Mouse (Mus musculus): ENCODE data around the gene Coro1c. TPM values are rescaled to one million over a fixed set of nuclear protein-coding genes. Genes with fewer than 3 reads are reported as not detected.
"Not testable (repeated sequence)": the region's sequence is repeated elsewhere in the genome, so short reads cannot be mapped to it uniquely, and the experiment has no call there.

Coro1c gene
- total and polyA plus RNA-seq, 2 experiments from 2014 or later, result 149 to 151 TPM

GRCm38 (mm10) chr5:113815041-113815389 lies 93.5 kb downstream of the Coro1c start:
- Histone ChIP-seq H3K4me1 (ENCODE audit: insufficient read depth, low read length) (no peaks in the 10 kb centered on the region), H3K9me3 (ENCODE audit: low read length) (0 out of 2 replicates have a peak, but pooled peaks cover 3% of the 10 kb centered on the region), H3K4me3 (ENCODE audit: low read length) (no peak overlapping the region), H3K4me2 (ENCODE audit: low read depth, low read length) (no peak overlapping the region), H3K36me3 (ENCODE audit: insufficient read depth, low read length) (no peaks in the 10 kb centered on the region), H3K27me3 (ENCODE audit: insufficient read depth, low read length) (no peaks in the 10 kb centered on the region), H3K27ac (no peak overlapping the region), H3K9ac (replicated peaks; ENCODE audit: low read length) (no peak overlapping the region)
- DNase-seq (ENCODE audit: low spot score) (no peak), ATAC-seq (no peak)
- TF ChIP-seq CTCF (IDR thresholded peaks at IDR 0.05; ENCODE audit: low read depth), result no peak
- 50% methylated on average over 11 of the region's 11 CpGs for WGBS

GRCm38 (mm10) chr5:113814111-113815040 lies 94.2 kb downstream of the Coro1c start:
- Histone ChIP-seq H3K36me3 (ENCODE audit: insufficient read depth, low read length) (no peaks in the 10 kb centered on the region), H3K4me2 (ENCODE audit: low read depth, low read length) (no peak overlapping the region), H3K4me3 (ENCODE audit: low read length) (no peak overlapping the region), H3K9me3 (ENCODE audit: low read length) (0 out of 2 replicates have a peak, but pooled peaks cover 3% of the 10 kb centered on the region), H3K9ac (replicated peaks; ENCODE audit: low read length) (no peak overlapping the region), H3K4me1 (ENCODE audit: insufficient read depth, low read length) (no peaks in the 10 kb centered on the region), H3K27me3 (ENCODE audit: insufficient read depth, low read length) (no peaks in the 10 kb centered on the region), H3K27ac (no peak overlapping the region)
- 33% methylated on average over 27 of the region's 27 CpGs for WGBS
- DNase-seq (ENCODE audit: low spot score), result no peak
- no peak for ATAC-seq
- TF ChIP-seq CTCF (IDR thresholded peaks at IDR 0.05; ENCODE audit: low read depth), result no peak

- Histone ChIP-seq H3K36me3 (ENCODE audit: insufficient read depth, low read length) (no peaks in the 10 kb centered on the region), H3K9ac (replicated peaks; ENCODE audit: low read length) (no peak overlapping the region), H3K4me3 (ENCODE audit: low read length) (no peak overlapping the region), H3K27me3 (ENCODE audit: insufficient read depth, low read length) (no peaks in the 10 kb centered on the region), H3K9me3 (ENCODE audit: low read length) (0 out of 2 replicates have a peak, but pooled peaks cover 3% of the 10 kb centered on the region), H3K4me2 (ENCODE audit: low read depth, low read length) (no peak overlapping the region), H3K27ac (no peak overlapping the region), H3K4me1 (ENCODE audit: insufficient read depth, low read length) (no peaks in the 10 kb centered on the region)
- 25% methylated on average over 9 of the region's 9 CpGs for WGBS
- DNase-seq (ENCODE audit: low spot score), result no peak
- no peak; the same call in 1 of the 2 replicates for TF ChIP-seq CTCF (IDR thresholded peaks at IDR 0.05; ENCODE audit: low read depth)
- ATAC-seq, result no peak
Measured at GRCm38 (mm10) chr5:113813608-113814007, 95.0 kb downstream of the Coro1c start.

GRCm38 (mm10) chr5:113812638-113813037 lies 95.9 kb downstream of the Coro1c start:
- TF ChIP-seq CTCF (IDR thresholded peaks at IDR 0.05; ENCODE audit: low read depth), result no peak
- H3K4me1 ChIP-seq (ENCODE audit: insufficient read depth, low read length), result no peaks in the 10 kb centered on the region
- ATAC-seq, result no peak
- H3K9me3 ChIP-seq (ENCODE audit: low read length), result 0 out of 2 replicates have a peak, but pooled peaks cover 3% of the 10 kb centered on the region
- no peak overlapping the region for H3K4me3 ChIP-seq (ENCODE audit: low read length)
- H3K27ac ChIP-seq, result no peak overlapping the region
- H3K36me3 ChIP-seq (ENCODE audit: insufficient read depth, low read length), result no peaks in the 10 kb centered on the region
- H3K4me2 ChIP-seq (ENCODE audit: low read depth, low read length), result no peak overlapping the region
- WGBS, result 92% methylated on average over 2 of the region's 2 CpGs
- DNase-seq (ENCODE audit: low spot score), result no peak
- no peaks in the 10 kb centered on the region for H3K27me3 ChIP-seq (ENCODE audit: insufficient read depth, low read length)
- no peak overlapping the region for H3K9ac ChIP-seq (replicated peaks; ENCODE audit: low read length)

- not testable (repeated sequence) for DNase-seq (ENCODE audit: low spot score); H3K9me3 ChIP-seq (ENCODE audit: low read length); H3K9ac ChIP-seq (replicated peaks; ENCODE audit: low read length); ATAC-seq; H3K4me3 ChIP-seq (ENCODE audit: low read length); H3K4me1 ChIP-seq (ENCODE audit: insufficient read depth, low read length); H3K4me2 ChIP-seq (ENCODE audit: low read depth, low read length); H3K27me3 ChIP-seq (ENCODE audit: insufficient read depth, low read length); H3K36me3 ChIP-seq (ENCODE audit: insufficient read depth, low read length); H3K27ac ChIP-seq
- WGBS, result 30% methylated on average over 11 of the region's 12 CpGs
- peak; percentile 43 for TF ChIP-seq CTCF (IDR thresholded peaks at IDR 0.05; ENCODE audit: low read depth)
Measured at GRCm38 (mm10) chr5:113811824-113812420, 96.6 kb downstream of the Coro1c start.

GRCm38 (mm10) chr5:113810111-113810510 lies 98.4 kb downstream of the Coro1c start:
- 0 out of 2 replicates have a peak, but pooled peaks cover 3% of the 10 kb centered on the region for H3K9me3 ChIP-seq (ENCODE audit: low read length)
- H3K4me1 ChIP-seq (ENCODE audit: insufficient read depth, low read length), result no peaks in the 10 kb centered on the region
- no peak for DNase-seq (ENCODE audit: low spot score)
- no peak for ATAC-seq
- H3K36me3 ChIP-seq (ENCODE audit: insufficient read depth, low read length), result no peaks in the 10 kb centered on the region
- no peaks in the 10 kb centered on the region for H3K27me3 ChIP-seq (ENCODE audit: insufficient read depth, low read length)
- TF ChIP-seq CTCF (IDR thresholded peaks at IDR 0.05; ENCODE audit: low read depth), result no peak
- no peak overlapping the region for H3K4me2 ChIP-seq (ENCODE audit: low read depth, low read length)
- no peak overlapping the region for H3K9ac ChIP-seq (replicated peaks; ENCODE audit: low read length)
- no peak overlapping the region for H3K4me3 ChIP-seq (ENCODE audit: low read length)
- WGBS, result 95% methylated on average over 4 of the region's 4 CpGs
- no peak overlapping the region for H3K27ac ChIP-seq

Measured in hindbrain, postnatal 0 days (tissue).